Mouse (Mus musculus): ENCODE data around the gene Abr.

GRCm38 (mm10) chr11:76639269-76639985 lies 17.3 kb upstream of the Abr start:
- no peak for TF ChIP-seq GATA1 (IDR thresholded peaks at IDR 0.05; ENCODE audit: borderline replicate concordance, low read length)
- TF ChIP-seq FLI1 (IDR thresholded peaks at IDR 0.05; ENCODE audit: low read length): no peak

Data from megakaryocyte, embryonic 14.5 days (primary cell).